Mouse (Mus musculus) kidney, embryonic 16.5 days (tissue): ENCODE measurements around the gene Meis1. TPM values are rescaled to one million over a fixed set of nuclear protein-coding genes. Genes with fewer than 3 reads are reported as not detected.
A peak's percentile ranks its signal among the peaks of the same experiment; 100 is the strongest.

Experiments used
- ATAC-seq: fragments of 200-750 bp; cut with Nextera tagmentation; 2 replicates; pipeline ENCODE4 v1.8.0; 2017; ENCODE audit warnings: moderate TSS enrichment; ENCODE audit not compliant: low FRiP score, low TSS enrichment
- H3K27ac ChIP-seq: fragments of 300-500 bp; sonication (generic); 2 replicates; pipeline ENCODE4 v1.5.1; 2014; ENCODE audit warnings: low read length
- H3K27me3 ChIP-seq: fragments of 300-500 bp; sonication (generic); 2 replicates; pipeline ENCODE4 v1.6.1; 2014; ENCODE audit warnings: low read length, control low read depth, mixed read lengths; ENCODE audit not compliant: insufficient read depth
- H3K36me3 ChIP-seq: fragments of 300-500 bp; sonication (generic); 2 replicates; pipeline ENCODE4 v1.6.1; 2014; ENCODE audit warnings: low read length, control low read depth, mixed read lengths; ENCODE audit not compliant: insufficient read depth
- H3K4me1 ChIP-seq: fragments of 300-500 bp; sonication (generic); 2 replicates; pipeline ENCODE4 v1.6.1; 2014; ENCODE audit warnings: low read length, control low read depth, mixed read lengths; ENCODE audit not compliant: insufficient read depth
- H3K4me2 ChIP-seq: fragments of 300-500 bp; sonication (generic); replicated peaks from 2 replicates; pipeline ENCODE4 v1.6.1; 2014; ENCODE audit warnings: low read depth, low read length
- H3K4me3 ChIP-seq: fragments of 300-500 bp; sonication (generic); 2 replicates; pipeline ENCODE4 v1.5.1; 2014; ENCODE audit warnings: mild to moderate bottlenecking, low read length
- H3K9ac ChIP-seq: fragments of 300-500 bp; sonication (generic); replicated peaks from 2 replicates; pipeline ENCODE4 v1.6.1; 2014; ENCODE audit warnings: low read length
- H3K9me3 ChIP-seq: fragments of 300-500 bp; sonication (generic); 2 replicates; pipeline ENCODE4 v1.6.1; 2016; ENCODE audit warnings: low read length, control low read depth
- WGBS: fragments of 180-500 bp; shearing (Covaris S2); extraction: QIAGEN DNeasy Blood & Tissue Kit; methylation state at CpG from one replicate; pipeline ENCODE4 v1.1.7; 2014; 5-methylcytosine and 5-hydroxymethylcytosine counted together
- polyA plus RNA-seq: library from polyadenylated mRNA; unstranded; fragments of >200 nt; fragmentation: Nextera tagmentation; extraction: Ambion mirVana; gene quantifications from 2 replicates; pipeline ENCODE4 v1.2.1, GENCODE M21; 2015

The Meis1 gene
- polyA plus RNA-seq, 1 experiment from 2014 or later = 124 TPM

DNA sequence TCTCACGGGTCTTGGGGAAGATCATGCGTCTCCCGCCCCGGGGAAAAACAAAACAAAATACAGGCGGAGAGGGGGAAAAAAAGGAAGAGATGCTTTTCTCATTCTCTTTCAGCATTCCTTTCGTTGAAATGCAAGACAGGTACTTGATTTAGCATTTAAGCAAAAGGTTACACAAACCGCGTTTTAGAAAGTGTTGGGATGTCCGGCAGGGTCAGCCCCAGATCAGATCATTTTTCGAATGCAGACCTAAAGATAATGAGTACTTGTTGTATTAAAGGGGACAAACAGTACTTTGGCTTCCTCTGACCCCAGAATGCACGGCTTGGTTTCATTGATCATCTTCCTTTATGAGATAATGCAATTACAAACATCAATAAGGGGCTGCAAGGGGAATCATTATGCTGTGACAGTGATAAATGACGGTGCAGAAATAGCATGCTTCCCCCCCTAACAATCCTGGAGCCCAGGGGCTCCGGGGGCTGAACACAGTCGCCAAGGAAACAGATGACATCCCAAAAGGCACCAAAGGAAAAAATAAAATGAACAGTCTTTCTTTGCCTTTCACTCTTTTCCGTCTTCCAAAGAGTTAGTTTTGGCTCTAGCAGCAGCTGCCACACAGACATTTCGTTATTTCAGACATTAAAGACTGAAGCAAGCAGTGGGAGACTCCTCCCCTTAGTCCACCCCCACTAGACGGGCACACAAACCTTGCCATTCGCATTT is 144.3 kb downstream of the Meis1 start:
- no peaks in the 10 kb centered on the region for H3K9me3 ChIP-seq
- under 1% methylated on average over 18 of the region's 18 CpGs for WGBS
- peak overlapping the region; percentile 56 for H3K4me3 ChIP-seq
- peak overlapping the region; percentile 93 for H3K27ac ChIP-seq
- H3K36me3 ChIP-seq = no peaks in the 10 kb centered on the region
- peaks cover 45% of the 10 kb centered on the region for H3K4me1 ChIP-seq
- peaks cover 9% of the 10 kb centered on the region; the same call in 1 of the 2 replicates for H3K27me3 ChIP-seq
- ATAC-seq = no peak
- H3K4me2 ChIP-seq = peak overlapping the region; percentile 90
- H3K9ac ChIP-seq = peak overlapping the region; percentile 76

DNA sequence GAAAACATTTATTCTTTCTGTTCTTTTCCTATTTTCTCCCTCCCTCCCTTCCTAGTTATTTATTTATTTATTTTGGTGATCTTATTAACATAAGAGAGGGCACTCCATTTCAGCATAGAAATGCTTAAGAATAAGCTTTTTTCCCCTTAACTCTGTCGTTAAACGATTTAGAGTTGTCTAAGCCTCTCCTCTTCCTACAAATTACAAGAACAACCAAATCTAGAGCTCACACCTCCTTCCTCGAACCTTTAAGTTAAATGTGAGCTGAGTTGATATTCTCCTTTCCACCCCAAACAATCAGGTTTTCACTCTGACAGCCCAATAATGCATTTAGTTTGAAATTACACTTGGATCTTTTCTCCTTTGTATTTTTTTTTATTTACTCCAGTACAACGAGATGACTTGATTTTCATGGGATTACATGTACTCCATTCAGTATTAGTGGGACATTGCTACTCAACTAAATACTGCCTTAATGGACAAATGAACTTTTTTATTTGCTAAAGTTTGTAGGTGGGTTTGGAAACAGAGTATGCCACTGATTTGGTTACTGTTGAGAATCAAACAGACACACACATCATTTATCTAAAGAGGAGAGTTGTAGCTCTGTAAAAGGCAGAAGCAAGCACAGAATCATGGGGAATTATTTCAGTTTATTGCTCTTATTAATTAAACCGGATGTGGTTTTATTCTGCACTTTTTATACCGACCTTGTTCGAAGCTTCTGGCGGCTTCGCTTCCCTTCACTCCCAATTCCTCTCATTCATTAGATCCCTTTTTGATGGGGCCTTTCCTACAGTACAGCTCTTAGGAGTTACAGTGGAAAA is 145.1 kb downstream of the Meis1 start:
- no peak for ATAC-seq
- H3K4me1 ChIP-seq = peaks cover 39% of the 10 kb centered on the region
- H3K4me3 ChIP-seq = peak overlapping the region; percentile 56
- peak overlapping the region; percentile 93 for H3K27ac ChIP-seq
- peak overlapping the region; percentile 76 for H3K9ac ChIP-seq
- H3K9me3 ChIP-seq = no peaks in the 10 kb centered on the region
- peak overlapping the region; percentile 90 for H3K4me2 ChIP-seq
- H3K36me3 ChIP-seq = no peaks in the 10 kb centered on the region
- H3K27me3 ChIP-seq = peaks cover 9% of the 10 kb centered on the region; the same call in 1 of the 2 replicates
- WGBS = 8% methylated on average over 9 of the region's 9 CpGs

DNA sequence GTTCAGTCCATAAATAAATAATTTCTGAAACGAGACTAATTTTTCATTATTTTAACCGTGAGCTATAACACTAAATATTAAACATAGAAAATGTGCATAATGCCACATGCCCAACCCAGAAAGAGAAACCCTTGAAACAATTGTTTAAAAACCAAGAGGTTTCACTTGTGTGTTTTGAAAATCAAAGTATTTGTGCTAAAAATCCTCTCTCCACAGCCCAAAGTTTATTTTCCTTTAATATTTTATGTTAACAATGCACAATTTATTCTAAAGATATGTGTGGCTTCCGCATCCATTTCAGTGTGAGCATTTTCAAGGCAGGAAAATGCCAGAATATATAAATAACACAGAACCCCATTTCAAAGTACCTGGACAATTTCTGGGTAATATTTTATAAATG is 146.0 kb downstream of the Meis1 start:
- Histone ChIP-seq H3K27ac (no peak overlapping the region), H3K9me3 (no peaks in the 10 kb centered on the region), H3K4me1 (peaks cover 38% of the 10 kb centered on the region), H3K4me2 (peak overlapping the region; percentile 89; the same call in 1 of the 2 replicates), H3K9ac (no peak overlapping the region), H3K27me3 (peaks cover 9% of the 10 kb centered on the region; the same call in 1 of the 2 replicates), H3K4me3 (no peak overlapping the region), H3K36me3 (no peaks in the 10 kb centered on the region)
- WGBS = 18% methylated on average over 3 of the region's 3 CpGs
- ATAC-seq = no peak

DNA sequence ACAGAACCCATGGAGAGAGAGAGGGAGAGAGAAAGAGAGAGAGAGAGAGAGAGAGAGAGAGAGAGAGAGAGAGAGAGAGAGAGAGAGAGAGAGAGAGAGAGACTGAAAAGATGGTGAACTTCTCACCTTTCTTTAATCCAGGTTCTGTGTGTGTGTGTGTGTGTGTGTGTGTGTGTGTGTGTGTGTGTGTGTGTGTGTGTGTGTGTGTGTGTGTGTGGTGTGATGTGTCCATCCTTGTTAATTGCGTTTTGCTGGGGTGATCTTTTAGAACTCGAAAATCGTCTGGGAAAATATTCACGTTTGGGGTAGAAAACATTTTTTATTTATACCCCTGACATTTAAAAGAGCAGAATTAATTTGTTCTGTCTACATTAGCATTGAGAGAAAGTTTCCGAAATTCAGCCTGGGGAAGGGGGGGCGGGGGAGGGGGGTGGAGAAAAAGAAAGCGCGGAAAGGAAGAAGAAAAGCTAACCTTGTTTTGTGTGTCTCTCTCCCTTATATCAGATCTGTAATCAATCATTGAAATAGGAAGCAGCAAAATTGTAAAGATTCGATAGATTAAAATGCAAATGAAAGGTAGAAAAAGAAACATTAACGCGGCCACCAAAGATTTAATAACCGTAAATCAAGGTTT is 146.6 kb downstream of the Meis1 start:
- WGBS = 5% methylated on average over 12 of the region's 12 CpGs
- peak overlapping the region; percentile 89 for H3K4me2 ChIP-seq
- H3K9me3 ChIP-seq = no peaks in the 10 kb centered on the region
- peak overlapping the region; percentile 55 for H3K4me3 ChIP-seq
- peak overlapping the region; percentile 94 for H3K27ac ChIP-seq
- ATAC-seq = no peak
- no peaks in the 10 kb centered on the region for H3K36me3 ChIP-seq
- peak overlapping the region; percentile 91 for H3K9ac ChIP-seq
- peaks cover 38% of the 10 kb centered on the region for H3K4me1 ChIP-seq
- peaks cover 9% of the 10 kb centered on the region; the same call in 1 of the 2 replicates for H3K27me3 ChIP-seq

DNA sequence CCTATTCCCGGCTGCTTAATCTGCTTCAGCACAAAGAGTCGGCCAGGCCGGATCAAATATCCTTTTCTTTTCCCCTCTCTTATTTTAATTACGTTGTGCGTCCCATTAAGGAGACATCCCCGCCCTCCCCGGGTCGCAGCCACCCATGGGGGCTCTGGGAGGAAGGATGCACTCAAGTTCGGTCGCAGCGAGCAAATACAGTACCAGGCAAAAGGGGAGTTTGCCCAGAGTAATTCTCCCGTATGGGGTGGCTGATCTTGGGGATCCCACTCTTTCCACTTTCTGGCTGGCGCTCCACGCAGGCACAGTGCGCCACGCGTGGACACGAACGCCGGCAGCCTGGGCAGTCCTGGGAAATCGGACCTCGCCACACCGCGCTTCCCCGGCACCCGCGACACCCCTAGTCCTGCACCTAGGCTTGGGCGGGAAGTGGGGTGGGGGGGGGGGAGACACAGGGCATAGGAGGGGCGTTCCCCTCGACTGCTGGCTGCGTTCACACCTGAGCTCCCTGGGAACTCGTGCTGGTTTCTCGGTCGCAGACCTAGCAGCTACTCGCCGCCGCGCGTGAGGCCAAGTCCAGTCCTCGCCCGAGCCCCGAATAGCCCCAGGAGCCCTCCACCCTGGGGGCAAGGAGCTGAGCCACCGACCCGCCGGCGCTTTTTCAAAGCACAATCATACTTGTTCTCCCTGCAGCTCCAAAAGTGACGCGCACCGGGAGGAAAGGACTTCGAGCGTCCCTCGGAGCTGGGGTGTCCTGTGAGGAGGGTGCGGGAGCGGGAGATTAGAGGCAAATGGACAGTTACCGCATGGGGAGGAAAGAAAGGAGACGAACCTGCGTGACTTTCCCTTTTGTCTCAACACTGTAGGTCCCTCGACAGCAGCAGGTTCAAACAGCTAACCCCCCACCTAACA is 147.4 kb downstream of the Meis1 start:
- WGBS = under 1% methylated on average over 57 of the region's 58 CpGs
- peaks cover 35% of the 10 kb centered on the region for H3K4me1 ChIP-seq
- peak overlapping the region; percentile 94 for H3K27ac ChIP-seq
- H3K36me3 ChIP-seq = no peaks in the 10 kb centered on the region
- ATAC-seq = peak; percentile 60
- H3K4me2 ChIP-seq = peak overlapping the region; percentile 89
- H3K9me3 ChIP-seq = no peaks in the 10 kb centered on the region
- H3K4me3 ChIP-seq = peak overlapping the region; percentile 55
- H3K27me3 ChIP-seq = peaks cover 9% of the 10 kb centered on the region; the same call in 1 of the 2 replicates
- peak overlapping the region; percentile 91 for H3K9ac ChIP-seq

DNA sequence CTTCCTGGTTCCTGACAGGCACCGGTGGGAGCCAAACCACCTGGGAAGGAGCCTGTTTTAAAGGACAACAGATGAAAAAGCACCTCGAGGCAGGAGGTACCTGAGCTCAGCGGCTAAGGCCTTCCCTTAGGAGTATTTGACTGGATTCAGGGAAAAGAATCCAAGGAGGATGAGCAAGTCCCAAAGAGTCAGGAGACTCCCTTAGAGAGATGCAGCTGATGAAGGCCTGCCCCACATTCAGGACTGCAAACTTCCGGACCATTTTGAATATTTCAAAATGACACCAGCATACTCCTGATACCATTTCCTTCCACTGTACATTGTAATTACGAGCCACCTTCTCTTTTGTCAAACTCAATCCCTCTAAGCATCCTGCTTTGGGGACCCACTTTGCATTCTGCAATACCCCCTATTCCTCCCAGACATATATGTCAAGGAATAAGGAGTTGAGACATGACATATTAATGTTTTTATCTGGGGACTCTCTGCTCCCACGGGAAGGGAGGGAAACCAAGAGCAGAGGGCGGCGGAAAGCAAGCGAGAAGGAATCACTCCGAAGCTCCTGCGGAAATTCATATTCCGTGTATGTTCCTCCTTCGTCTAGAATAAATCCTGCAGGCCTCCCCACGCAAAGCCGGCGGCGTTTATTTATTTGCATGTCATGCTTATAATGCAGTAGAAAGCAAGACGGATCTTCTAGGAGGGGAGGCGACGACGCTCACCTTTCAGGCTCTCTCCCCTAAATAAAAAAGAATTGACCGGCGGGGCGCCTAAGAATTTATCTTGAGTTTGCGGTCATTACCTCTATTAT is 148.5 kb downstream of the Meis1 start:
- no peak; the same call in 1 of the 2 replicates for ATAC-seq
- Histone ChIP-seq H3K27me3 (peaks cover 8% of the 10 kb centered on the region; the same call in 1 of the 2 replicates), H3K9ac (peak overlapping the region; percentile 91), H3K9me3 (no peaks in the 10 kb centered on the region), H3K4me3 (peak overlapping the region; percentile 55), H3K4me2 (peak overlapping the region; percentile 89), H3K36me3 (no peaks in the 10 kb centered on the region), H3K27ac (peak overlapping the region; percentile 94), H3K4me1 (peaks cover 30% of the 10 kb centered on the region)
- WGBS = 2% methylated on average over 25 of the region's 25 CpGs

DNA sequence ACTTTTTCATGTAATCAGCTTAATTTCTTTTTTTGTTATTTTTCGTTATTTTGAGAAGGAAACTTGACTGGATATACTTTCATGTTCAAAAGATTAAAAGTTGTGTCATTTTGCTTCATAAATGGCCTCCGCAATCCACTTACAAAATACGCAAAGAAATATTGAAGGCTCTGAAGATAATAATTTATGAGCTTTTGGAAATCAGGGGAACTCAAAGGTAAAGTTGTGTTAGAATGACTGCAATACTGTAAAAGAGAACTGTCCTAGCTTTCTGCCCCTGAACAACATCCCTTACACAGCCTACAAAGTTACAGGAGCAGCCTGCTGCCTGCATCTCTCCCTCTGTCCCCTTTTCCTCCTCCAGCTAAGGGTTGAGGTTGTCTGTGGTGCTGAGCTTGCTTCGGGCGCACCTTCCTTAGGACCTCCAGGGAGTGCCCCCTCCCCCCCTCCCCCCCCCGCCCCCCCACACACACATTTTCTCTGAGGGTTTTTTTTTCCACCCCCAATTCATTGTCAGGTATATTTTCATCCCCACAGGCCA is 149.3 kb downstream of the Meis1 start:
- ATAC-seq = no peak
- Histone ChIP-seq H3K36me3 (no peaks in the 10 kb centered on the region), H3K27ac (peak overlapping the region; percentile 94), H3K4me3 (no peak overlapping the region), H3K4me2 (peak overlapping the region; percentile 89; the same call in 1 of the 2 replicates), H3K9me3 (no peaks in the 10 kb centered on the region), H3K27me3 (peaks cover 2% of the 10 kb centered on the region; the same call in 1 of the 2 replicates), H3K9ac (no peak overlapping the region; the same call in 1 of the 2 replicates), H3K4me1 (peaks cover 22% of the 10 kb centered on the region)
- WGBS = 31% methylated on average over 5 of the region's 6 CpGs

DNA sequence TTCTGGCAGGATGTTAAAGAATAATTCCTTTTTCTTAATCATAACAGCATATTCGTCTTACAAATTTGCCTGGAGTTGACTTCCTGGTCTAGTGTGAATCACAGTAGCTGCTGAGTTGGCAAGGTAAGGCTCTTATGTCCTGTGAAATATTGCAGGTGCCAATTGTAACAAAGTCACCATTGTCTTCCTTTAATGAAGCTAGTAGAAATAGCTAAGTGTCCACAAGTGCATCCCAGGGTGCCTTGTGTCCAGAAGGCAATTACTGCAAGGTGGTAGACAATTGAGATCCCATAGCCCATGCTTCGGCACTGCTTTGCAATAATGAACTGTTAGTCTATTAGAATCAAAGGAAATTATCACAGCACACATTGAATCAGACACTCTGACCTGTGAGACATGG is 151.1 kb downstream of the Meis1 start:
- H3K27ac ChIP-seq = no peak overlapping the region
- peaks cover 14% of the 10 kb centered on the region for H3K4me1 ChIP-seq
- H3K27me3 ChIP-seq = no peaks in the 10 kb centered on the region
- H3K9me3 ChIP-seq = peaks cover 5% of the 10 kb centered on the region; the same call in 1 of the 2 replicates
- no peak for ATAC-seq
- H3K4me2 ChIP-seq = no peak overlapping the region
- no peak overlapping the region for H3K9ac ChIP-seq
- WGBS = 76% methylated on average over 2 of the region's 2 CpGs
- no peak overlapping the region for H3K4me3 ChIP-seq
- H3K36me3 ChIP-seq = 0 out of 2 replicates have a peak, but pooled peaks cover 2% of the 10 kb centered on the region
